Mouse (Mus musculus) Patski (cell line): ENCODE measurements at regions not wholly inside any gene's neighbourhood (a gene's known extent, or its start where the extent isn't known, plus 50 kb on each side); places are given as distances from the start of the nearest gene placed in this dataset.

ENCODE experiments used
- ATAC-seq: fragments of 100-300 bp; one replicate; pipeline ENCODE4 v1.8.0; 2021
- CTCF ChIA-PET: fragments of 350-600 bp; sonication (Branson Sonifier 250); formaldehyde crosslinking; loops from one replicate; lab custom pipeline; 2022; ENCODE audit warnings: inconsistent platforms; lab: Charles Lee
- POLR2A ChIA-PET: fragments of 350-600 bp; sonication (Branson Sonifier 250); formaldehyde crosslinking; loops from one replicate; lab custom pipeline; 2022; ENCODE audit warnings: antibody characterized with exemption, inconsistent platforms; lab: Charles Lee
- DNase-seq: peaks from one replicate; pipeline ENCODE4 v3.0.0-alpha.2; 2011; ENCODE audit warnings: low read depth, low spot score
- H3K27me3 ChIP-seq: fragments of 371-371 bp; one replicate; pipeline ENCODE4 v1.5.1; 2021
- CTCF ChIP-seq: fragments of 100-300 bp; IDR thresholded peaks from one replicate; pipeline ENCODE4 v1.5.1; 2021
- in situ Hi-C: fragments of 300-500 bp; cut with MboI; formaldehyde crosslinking; loops from 3 replicates; pipeline ENCODE4 v1.11.1; 2018; ENCODE audit warnings: low pct_unique_long_range_greater_than_20kb, mixed read lengths

GRCm38 (mm10) chr3:151332688-151333452 lies 104.8 kb upstream of the Adgrl4 start:
- peak; percentile 17 for DNase-seq
- CTCF ChIA-PET = interaction anchor here (1.6 to 2.5 kb wide), 2 partner anchors 16 to 20 kb away, joined by 4 to 7 read pairs; no protein-coding TSS in a partner anchor
- no peaks in the 10 kb centered on the region for H3K27me3 ChIP-seq
- POLR2A ChIA-PET = no interaction called here
- no peak for TF ChIP-seq CTCF
- in situ Hi-C loops = no loop called here
- peak; percentile 64 for ATAC-seq

GRCm38 (mm10) chr3:151333867-151334341 lies 103.8 kb upstream of the Adgrl4 start:
- DNase-seq = no peak
- POLR2A ChIA-PET = interaction anchor here (0.7 kb wide), 1 partner anchor 229 kb away, joined by 4 read pairs; no protein-coding TSS in a partner anchor
- ATAC-seq = no peak
- in situ Hi-C loops = no loop called here
- no peak for TF ChIP-seq CTCF
- CTCF ChIA-PET = interaction anchor here (1.6 to 2.5 kb wide), 2 partner anchors 15 to 19 kb away, joined by 4 to 7 read pairs; no protein-coding TSS in a partner anchor
- H3K27me3 ChIP-seq = no peaks in the 10 kb centered on the region

GRCm38 (mm10) chr3:151351481-151352090 lies 86.1 kb upstream of the Adgrl4 start:
- ChIA-PET POLR2A (interaction anchor here (0.8 kb wide), 1 partner anchor 28 kb away, joined by 3 read pairs; no protein-coding TSS in a partner anchor), CTCF (interaction anchor here (1.0 kb wide), 1 partner anchor 9 kb away, joined by 4 read pairs; no protein-coding TSS in a partner anchor)
- ATAC-seq = peak; percentile 93
- in situ Hi-C loops = no loop called here
- DNase-seq = peak; percentile 31
- no peak for TF ChIP-seq CTCF
- no peaks in the 10 kb centered on the region for H3K27me3 ChIP-seq

- H3K27me3 ChIP-seq = no peaks in the 10 kb centered on the region
- ATAC-seq (no peak), DNase-seq (no peak)
- ChIA-PET CTCF (interaction anchor here (1.8 kb wide), 1 partner anchor 11 kb away, joined by 5 read pairs; no protein-coding TSS in a partner anchor), POLR2A (no interaction called here)
- in situ Hi-C loops = no loop called here
- TF ChIP-seq CTCF = no peak
Measured at GRCm38 (mm10) chr3:151366302-151366701, 71.4 kb upstream of the Adgrl4 start.

- DNase-seq (no peak), ATAC-seq (no peak)
- H3K27me3 ChIP-seq = no peaks in the 10 kb centered on the region
- POLR2A ChIA-PET = no interaction called here
- no peak for TF ChIP-seq CTCF
- CTCF ChIA-PET = interaction anchor here (1.8 kb wide), 1 partner anchor 10 kb away, joined by 5 read pairs; no protein-coding TSS in a partner anchor
- in situ Hi-C loops = no loop called here
Measured at GRCm38 (mm10) chr3:151366707-151367306, 70.9 kb upstream of the Adgrl4 start.

- DNase-seq (no peak), ATAC-seq (no peak)
- ChIA-PET CTCF (interaction anchor here (1.0 to 1.8 kb wide), 6 partner anchors 14 to 162 kb away, joined by 3 to 4 read pairs (median 4); no protein-coding TSS in a partner anchor), POLR2A (no interaction called here)
- in situ Hi-C loops = no loop called here
- H3K27me3 ChIP-seq = no peaks in the 10 kb centered on the region
- TF ChIP-seq CTCF = no peak
Measured at GRCm38 (mm10) chr3:151383326-151384019, 54.2 kb upstream of the Adgrl4 start.

- ATAC-seq (no peak), DNase-seq (no peak)
- H3K27me3 ChIP-seq = no peaks in the 10 kb centered on the region
- no peak for TF ChIP-seq CTCF
- in situ Hi-C loops = no loop called here
- ChIA-PET POLR2A (no interaction called here), CTCF (interaction anchor here (1.8 kb wide), 1 partner anchor 20 kb away, joined by 4 read pairs; no protein-coding TSS in a partner anchor)
Measured at GRCm38 (mm10) chr3:151384850-151385249, 52.8 kb upstream of the Adgrl4 start.

GRCm38 (mm10) chr3:151386103-151386502 lies 51.6 kb upstream of the Adgrl4 start:
- CTCF ChIA-PET = no interaction called here
- TF ChIP-seq CTCF = no peak
- H3K27me3 ChIP-seq = no peaks in the 10 kb centered on the region
- ATAC-seq = no peak
- in situ Hi-C loops = no loop called here
- POLR2A ChIA-PET = no interaction called here
- DNase-seq = no peak
